Mouse (Mus musculus) spleen, postnatal 36 days (tissue): ENCODE data around the gene Mrpl42.

Experiments used
- DNase-seq, 2 experiments: peaks; one replicate each; pipeline ENCODE4 v3.0.0; 2022; ENCODE audit warnings: low spot score in 2 of 2, mixed read lengths in 1 of 2

The Mrpl42 gene

DNA sequence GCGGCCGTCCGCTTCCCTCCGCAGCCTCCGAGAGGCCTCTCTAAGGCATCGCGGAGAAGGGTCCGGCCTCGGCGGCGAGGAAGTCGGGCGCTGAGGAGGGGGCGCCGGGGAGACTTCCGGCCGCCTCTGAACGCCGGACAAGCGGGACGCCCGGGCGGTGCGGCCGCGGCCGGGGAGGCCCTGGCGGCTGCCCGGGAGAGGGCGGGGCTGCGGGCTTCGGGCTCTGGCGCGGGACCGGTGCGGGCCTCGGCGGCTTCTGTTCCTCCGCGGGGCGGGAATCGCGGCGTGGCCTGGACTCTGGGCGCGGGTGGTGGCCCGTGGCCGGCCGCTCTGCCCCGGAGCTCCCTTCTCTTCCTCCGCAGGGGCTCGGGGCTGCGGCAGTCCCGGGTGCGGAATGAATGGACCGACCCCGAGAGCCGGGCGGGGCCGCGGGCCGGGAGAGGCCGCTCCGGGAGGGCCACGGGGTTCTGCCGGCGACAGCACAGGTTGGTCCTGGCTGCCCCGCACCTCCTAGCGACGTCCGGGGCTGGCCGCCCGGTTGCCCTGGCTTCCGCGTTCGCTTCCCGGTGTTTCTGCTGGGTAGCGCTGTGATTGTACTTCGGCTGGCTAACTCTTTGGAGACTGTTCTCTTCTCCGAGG, 13.7 kb upstream of the Mrpl42 start:
- peak; percentile 35 to 40 for DNase-seq

DNA sequence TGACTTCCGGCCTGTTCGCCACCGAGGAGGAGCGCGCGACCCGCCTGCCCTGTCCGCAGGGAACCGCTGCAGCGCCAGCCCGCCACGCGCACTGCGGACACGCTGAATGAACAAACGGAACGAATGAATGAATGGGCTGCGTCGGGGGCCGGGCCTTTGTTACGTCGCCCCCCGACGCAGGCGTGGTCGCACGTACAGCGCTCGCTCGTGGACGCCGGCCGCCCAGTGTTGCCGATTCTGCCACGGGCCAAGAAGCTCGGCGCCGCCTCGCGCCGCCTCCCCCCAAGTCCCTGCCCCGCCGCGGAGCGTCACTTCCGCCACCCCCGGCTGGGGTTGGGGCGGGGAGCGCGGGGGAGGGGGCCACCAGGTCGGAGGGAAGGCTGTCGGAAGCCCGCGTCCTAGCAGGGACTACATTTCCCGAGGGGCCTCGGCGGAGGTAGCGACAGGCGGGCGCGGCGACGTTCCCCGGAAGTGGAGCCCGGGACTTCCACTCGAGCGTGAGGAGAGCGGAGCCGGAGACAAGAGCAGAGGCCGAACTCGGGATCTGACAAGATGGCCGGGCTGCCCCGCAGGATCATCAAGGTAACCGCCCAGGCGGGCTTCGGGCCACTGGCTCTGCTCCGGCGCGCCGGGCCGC, 13.0 kb upstream of the Mrpl42 start, which contains the start of gene Ube2n:
TSS of gene Ube2n (plus strand) at position 490 of the 637 bp plus-strand sequence.
- peak; percentile 97 to 98 for DNase-seq

- DNase-seq: peak in 1 of 2 experiments; percentile 4
Measured at GRCm38 (mm10) chr10:95513768-95514556, 12.2 kb upstream of the Mrpl42 start.

GRCm38 (mm10) chr10:95512635-95513034, 10.9 kb upstream of the Mrpl42 start:
- DNase-seq: no peak

DNA sequence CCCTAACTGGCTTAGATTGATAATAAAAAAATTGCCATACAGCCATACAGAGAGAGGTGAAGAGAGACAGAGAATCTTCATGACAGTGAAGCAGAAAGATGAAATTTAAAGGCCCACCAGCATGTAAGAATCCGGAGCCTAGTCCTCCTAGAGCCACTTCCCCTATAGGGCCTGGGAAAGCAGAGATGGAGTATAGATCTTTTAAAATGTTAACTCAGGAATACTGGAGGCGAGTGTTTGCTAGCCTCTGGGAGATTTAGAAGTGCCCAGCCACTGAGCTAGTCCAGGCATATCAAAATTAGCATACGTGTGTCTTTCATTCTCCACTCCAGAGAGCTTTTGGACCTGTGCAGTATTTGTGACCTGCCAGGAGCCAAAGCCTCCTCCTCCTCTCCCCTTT, 7.5 kb upstream of the Mrpl42 start:
- no peak for DNase-seq

DNA sequence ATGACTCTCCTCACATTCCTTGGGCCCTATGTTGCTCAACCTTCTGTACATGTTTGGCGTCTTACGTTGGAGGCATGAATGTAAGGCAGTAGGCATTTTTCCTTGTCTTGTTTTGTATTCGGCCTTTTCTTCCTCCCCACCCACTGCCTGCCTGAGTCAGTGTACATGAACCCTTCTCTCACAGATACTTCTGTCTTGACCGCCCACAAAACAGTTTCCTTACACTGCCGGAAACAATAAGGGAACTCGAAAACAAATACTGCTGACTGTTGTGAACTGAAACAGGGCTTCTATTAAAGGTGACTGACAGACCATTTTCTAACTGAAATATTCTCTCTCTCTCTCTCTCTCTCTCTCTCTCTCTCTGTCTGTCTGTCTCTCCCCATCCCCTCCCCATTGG, 7.1 kb upstream of the Mrpl42 start:
- DNase-seq: peak; percentile 28 to 32

GRCm38 (mm10) chr10:95508126-95508525, 6.4 kb upstream of the Mrpl42 start:
- no peak for DNase-seq

DNA sequence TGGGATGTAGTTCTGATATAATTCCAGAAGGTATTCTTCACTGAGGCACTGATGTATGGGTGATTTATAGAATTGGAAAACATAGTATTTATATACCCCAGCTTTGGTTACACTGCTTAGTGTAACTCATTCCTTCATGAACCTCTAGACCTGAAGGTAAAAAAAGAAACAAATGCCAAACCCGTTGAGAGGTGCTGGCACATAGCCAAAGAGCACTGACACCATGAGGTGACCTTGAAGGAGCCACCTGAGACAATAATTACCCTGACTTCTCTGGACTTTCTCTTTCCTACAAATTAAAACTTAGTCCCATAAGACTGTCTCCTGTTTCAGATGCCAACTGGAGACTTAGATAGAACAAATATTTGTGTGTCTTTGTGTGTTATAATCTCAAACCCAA, 2.6 kb upstream of the Mrpl42 start:
- no peak for DNase-seq

GRCm38 (mm10) chr10:95503443-95504235, 1.9 kb upstream of the Mrpl42 start:
- no peak for DNase-seq

- no peak for DNase-seq
Measured at GRCm38 (mm10) chr10:95501033-95501432, 707 bp downstream of the Mrpl42 start.

- no peak for DNase-seq
Measured at GRCm38 (mm10) chr10:95494268-95494667, 7.5 kb downstream of the Mrpl42 start.

- peak; percentile 16 to 17 for DNase-seq
Measured at GRCm38 (mm10) chr10:95489653-95490052, 12.1 kb downstream of the Mrpl42 start.

GRCm38 (mm10) chr10:95477516-95477915, 24.2 kb downstream of the Mrpl42 start:
- no peak for DNase-seq

GRCm38 (mm10) chr10:95475923-95476322, 25.8 kb downstream of the Mrpl42 start:
- DNase-seq: peak; percentile 68 to 71

GRCm38 (mm10) chr10:95471889-95472547, 29.7 kb downstream of the Mrpl42 start:
- no peak for DNase-seq

DNA sequence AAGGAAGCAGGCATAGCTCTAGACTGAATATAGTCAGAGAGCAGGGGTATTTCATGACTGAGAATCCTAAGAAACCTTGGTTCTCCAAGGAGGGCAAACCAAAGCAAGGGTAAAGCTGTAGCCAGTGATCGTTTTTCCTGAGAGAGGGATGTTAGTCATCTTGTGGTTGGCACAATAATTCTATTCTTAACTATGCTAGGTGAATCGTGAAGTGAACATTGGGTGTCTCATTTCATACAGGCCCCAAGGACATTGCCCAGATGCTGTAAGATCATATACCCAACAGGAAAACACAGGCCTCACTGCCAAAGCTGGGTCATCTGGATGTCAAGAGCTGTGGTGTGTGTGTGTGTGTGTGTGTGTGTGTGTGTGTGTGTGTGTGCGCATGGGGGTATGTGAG, 30.6 kb downstream of the Mrpl42 start:
- no peak for DNase-seq

- no peak for DNase-seq
Measured at GRCm38 (mm10) chr10:95468894-95469293, 32.8 kb downstream of the Mrpl42 start.

GRCm38 (mm10) chr10:95465485-95465896, 36.2 kb downstream of the Mrpl42 start:
- DNase-seq: no peak

DNA sequence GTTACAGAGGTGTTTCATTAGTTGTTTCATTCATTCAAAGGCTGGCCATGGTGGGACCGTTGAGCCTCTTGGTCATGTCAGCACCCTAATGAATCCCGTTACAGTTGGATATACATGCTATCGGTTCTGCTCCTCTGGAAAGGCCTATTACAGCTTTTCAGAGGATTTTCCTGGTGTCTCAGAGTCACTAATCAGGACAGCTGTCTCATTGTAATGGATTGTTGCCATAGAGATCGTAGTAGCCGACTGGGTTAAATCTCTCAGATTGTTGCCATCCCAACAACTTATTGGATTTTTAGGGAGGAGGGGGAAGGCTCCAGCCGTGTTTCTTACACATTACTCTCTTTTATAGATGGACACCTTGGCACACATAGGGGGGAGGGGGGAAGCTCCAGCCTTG, 37.2 kb downstream of the Mrpl42 start:
- DNase-seq: no peak

GRCm38 (mm10) chr10:95462231-95462630, 39.5 kb downstream of the Mrpl42 start:
- DNase-seq: no peak

GRCm38 (mm10) chr10:95461053-95461553, 40.6 kb downstream of the Mrpl42 start:
- no peak for DNase-seq
